Mouse (Mus musculus): ENCODE results near the gene Gm9844. TPM values are rescaled to one million over a fixed set of nuclear protein-coding genes. Genes with fewer than 3 reads are reported as not detected.
"Not testable (repeated sequence)": the region's sequence is repeated elsewhere in the genome, so short reads cannot be mapped to it uniquely, and the experiment has no call there.

The Gm9844 gene
- polyA plus RNA-seq, 1 experiment from 2014 or later: 15.1 TPM

DNA sequence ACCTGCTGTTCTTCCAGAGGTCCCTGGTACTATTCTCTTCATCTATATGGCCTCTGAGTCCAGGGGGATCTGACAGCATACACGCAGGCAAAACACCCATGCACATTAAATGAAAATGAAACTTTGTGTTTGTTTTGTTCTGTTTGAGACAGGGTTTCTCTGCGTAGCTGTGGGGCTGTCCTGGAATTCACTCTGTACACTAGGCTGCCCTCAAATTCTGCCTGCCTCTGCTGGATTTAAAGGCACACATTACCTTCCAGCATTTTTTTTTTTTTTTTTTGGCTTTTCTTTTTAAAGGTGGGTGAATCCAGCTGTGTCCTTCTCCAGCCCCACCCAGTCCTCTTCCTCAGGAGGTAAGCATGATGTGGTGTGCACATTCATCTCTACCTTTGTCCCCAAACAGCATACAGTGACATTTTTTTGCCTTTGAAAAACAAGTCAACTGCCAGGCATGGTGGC lies 30.1 kb downstream of the Gm9844 start:
- no peak overlapping the region for H3K4me3 ChIP-seq
- 74% methylated on average over 2 of the region's 2 CpGs for WGBS
- peaks cover 43% of the 10 kb centered on the region for H3K36me3 ChIP-seq
- no peak overlapping the region for H3K27ac ChIP-seq
- H3K9me3 ChIP-seq (replicated peaks): no peaks in the 10 kb centered on the region
- peaks cover 14% of the 10 kb centered on the region for H3K4me1 ChIP-seq
- no peaks in the 10 kb centered on the region for H3K27me3 ChIP-seq (ENCODE audit: low read depth, poor library complexity, severe bottlenecking)
- DNase-seq (ENCODE audit: low spot score): no peak

DNA sequence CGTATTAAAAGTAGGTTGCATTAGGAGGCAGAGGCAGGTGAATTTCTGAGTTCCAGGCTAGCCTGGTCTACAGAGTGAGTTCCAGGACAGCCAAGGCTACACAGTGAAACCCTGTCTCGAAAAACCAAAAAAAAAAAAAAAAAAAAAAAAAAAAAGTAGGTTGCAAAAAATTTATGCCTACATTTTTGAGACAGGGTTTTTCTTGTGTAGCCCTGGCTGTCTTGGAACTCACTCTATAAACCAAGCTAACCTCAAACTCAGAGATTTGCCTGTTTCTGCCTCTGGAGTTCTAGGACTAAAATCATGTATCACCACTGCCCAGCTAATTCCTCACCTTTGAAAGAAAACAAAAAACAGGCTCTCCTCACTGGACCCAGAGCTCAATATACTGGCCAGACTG lies 33.7 kb downstream of the Gm9844 start:
- H3K4me1 ChIP-seq; H3K27ac ChIP-seq; H3K36me3 ChIP-seq; H3K27me3 ChIP-seq (ENCODE audit: low read depth, poor library complexity, severe bottlenecking); H3K9me3 ChIP-seq (replicated peaks); DNase-seq (ENCODE audit: low spot score); H3K4me3 ChIP-seq: not testable (repeated sequence)
- 93% methylated on average over 2 of the region's 2 CpGs for WGBS

DNA sequence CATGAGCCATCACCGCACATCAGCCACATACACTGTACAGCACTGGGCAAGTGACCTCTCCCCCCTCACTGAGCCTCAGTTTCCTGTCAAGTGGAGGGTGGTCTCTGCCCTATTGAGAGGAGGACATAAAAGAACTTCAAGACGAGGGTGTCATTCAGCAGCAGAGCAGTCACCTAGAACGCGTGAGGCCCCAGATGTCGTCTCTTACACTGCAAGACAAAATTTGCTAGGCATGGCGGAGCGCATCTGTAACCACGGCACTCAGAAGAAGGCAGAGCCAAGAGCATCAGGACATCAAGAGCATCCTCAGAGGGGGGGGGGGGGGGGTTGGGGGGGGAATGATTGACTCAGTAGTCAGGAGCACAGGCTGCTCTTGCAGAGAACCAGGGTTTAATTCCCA lies 34.3 kb downstream of the Gm9844 start:
- no peaks in the 10 kb centered on the region for H3K27me3 ChIP-seq (ENCODE audit: low read depth, poor library complexity, severe bottlenecking)
- 84% methylated on average over 8 of the region's 8 CpGs for WGBS
- H3K27ac ChIP-seq: no peak overlapping the region
- DNase-seq (ENCODE audit: low spot score): no peak
- H3K4me1 ChIP-seq: peaks cover 7% of the 10 kb centered on the region; the same call in 1 of the 2 replicates
- H3K36me3 ChIP-seq: peaks cover 2% of the 10 kb centered on the region
- no peak overlapping the region for H3K4me3 ChIP-seq
- no peaks in the 10 kb centered on the region for H3K9me3 ChIP-seq (replicated peaks)

GRCm38 (mm10) chr7:24897224-24897623 lies 35.2 kb downstream of the Gm9844 start, which contains the start of gene Cd79a:
Gene Cd79a (plus strand): TSS chr7:24897381.
- Histone ChIP-seq H3K27ac (peak within 1 kb of the TSS; percentile 46), H3K4me1 (peaks cover 13% of the 10 kb centered on the region), H3K36me3 (no peaks in the 10 kb centered on the region), H3K4me3 (no peak within 1 kb of the TSS), H3K9me3 (replicated peaks) (no peaks in the 10 kb centered on the region), H3K27me3 (ENCODE audit: low read depth, poor library complexity, severe bottlenecking) (no peaks in the 10 kb centered on the region)
- WGBS: 67% methylated on average over 12 of the region's 12 CpGs
- no peak for DNase-seq (ENCODE audit: low spot score)

GRCm38 (mm10) chr7:24897959-24898358 lies 35.9 kb downstream of the Gm9844 start:
- Histone ChIP-seq H3K9me3 (replicated peaks) (no peaks in the 10 kb centered on the region), H3K27ac (no peak overlapping the region), H3K27me3 (ENCODE audit: low read depth, poor library complexity, severe bottlenecking) (no peaks in the 10 kb centered on the region), H3K4me1 (peaks cover 20% of the 10 kb centered on the region), H3K36me3 (no peaks in the 10 kb centered on the region), H3K4me3 (no peak overlapping the region)
- 91% methylated on average over 5 of the region's 5 CpGs for WGBS
- no peak for DNase-seq (ENCODE audit: low spot score)

GRCm38 (mm10) chr7:24901114-24901513 lies 39.1 kb downstream of the Gm9844 start:
- WGBS: 80% methylated on average over 6 of the region's 6 CpGs
- Histone ChIP-seq H3K4me3 (no peak overlapping the region), H3K27ac (no peak overlapping the region), H3K27me3 (ENCODE audit: low read depth, poor library complexity, severe bottlenecking) (no peaks in the 10 kb centered on the region), H3K9me3 (replicated peaks) (no peaks in the 10 kb centered on the region), H3K36me3 (no peaks in the 10 kb centered on the region), H3K4me1 (peaks cover 43% of the 10 kb centered on the region)
- no peak for DNase-seq (ENCODE audit: low spot score)

DNA sequence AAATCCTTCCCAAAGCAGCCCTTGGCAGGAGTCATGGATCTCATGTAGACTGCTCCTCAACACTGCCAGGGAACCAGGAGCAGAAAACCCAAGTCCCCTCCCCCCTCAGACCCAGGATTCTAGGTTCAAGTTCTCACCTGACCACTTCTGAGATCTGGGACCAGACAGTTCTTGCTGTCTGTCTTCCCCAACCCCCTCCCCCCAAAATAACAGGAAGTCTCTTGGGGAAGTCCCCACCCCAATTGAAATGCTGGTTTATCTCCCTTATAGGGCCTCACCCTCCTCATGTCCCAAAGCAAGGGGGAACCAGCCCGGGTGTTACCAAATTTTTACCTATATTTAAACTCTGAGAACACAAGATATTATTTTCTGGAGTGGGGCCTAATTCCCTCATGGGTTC lies 39.8 kb downstream of the Gm9844 start:
- H3K27ac ChIP-seq: peak overlapping the region; percentile 89

GRCm38 (mm10) chr7:24902264-24902629 lies 40.2 kb downstream of the Gm9844 start:
- Histone ChIP-seq H3K4me1 (peaks cover 52% of the 10 kb centered on the region), H3K4me3 (peak overlapping the region; percentile 80), H3K27ac (peak overlapping the region; percentile 89), H3K27me3 (ENCODE audit: low read depth, poor library complexity, severe bottlenecking) (no peaks in the 10 kb centered on the region), H3K9me3 (replicated peaks) (no peaks in the 10 kb centered on the region), H3K36me3 (no peaks in the 10 kb centered on the region)
- DNase-seq (ENCODE audit: low spot score): no peak
- 49% methylated on average over 2 of the region's 2 CpGs for WGBS

More for the DNA sequence above, 39.8 kb downstream of the Gm9844 start:
- H3K36me3 ChIP-seq: no peaks in the 10 kb centered on the region
- DNase-seq (ENCODE audit: low spot score): no peak
- peaks cover 51% of the 10 kb centered on the region for H3K4me1 ChIP-seq
- 71% methylated on average over 1 of the region's 1 CpGs for WGBS
- no peaks in the 10 kb centered on the region for H3K9me3 ChIP-seq (replicated peaks)
- peak overlapping the region; percentile 80 for H3K4me3 ChIP-seq
- no peaks in the 10 kb centered on the region for H3K27me3 ChIP-seq (ENCODE audit: low read depth, poor library complexity, severe bottlenecking)

GRCm38 (mm10) chr7:24902630-24903443 lies 40.8 kb downstream of the Gm9844 start, which contains the start of gene Arhgef1:
Gene Arhgef1 (plus strand): TSS chr7:24902912.
- WGBS: 7% methylated on average over 62 of the region's 68 CpGs
- no peaks in the 10 kb centered on the region for H3K9me3 ChIP-seq (replicated peaks)

DNA sequence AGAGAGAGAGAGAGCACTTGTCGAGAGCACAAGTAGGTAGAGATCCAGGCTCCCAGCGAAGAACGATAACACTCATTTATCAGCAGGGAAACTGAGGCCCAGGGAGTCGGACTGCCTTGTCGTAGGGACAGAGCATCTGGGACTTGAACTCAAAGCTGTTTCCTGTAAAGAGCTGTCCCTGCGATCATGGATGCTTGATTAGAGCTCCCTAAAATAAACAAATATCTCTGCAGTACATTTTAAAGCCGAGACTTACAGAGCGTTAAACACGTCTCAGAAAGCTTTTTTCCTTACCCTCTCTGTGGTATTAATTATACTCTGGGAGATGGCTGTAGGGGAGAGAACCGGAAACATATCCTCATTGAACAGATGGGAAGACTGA lies 41.4 kb downstream of the Gm9844 start:
- Histone ChIP-seq H3K27ac (0 out of 2 replicates have a peak overlapping the region, but pooled peaks have one; percentile 89), H3K9me3 (replicated peaks) (no peaks in the 10 kb centered on the region), H3K4me1 (peaks cover 56% of the 10 kb centered on the region), H3K36me3 (peaks cover 4% of the 10 kb centered on the region), H3K4me3 (peak overlapping the region; percentile 80), H3K27me3 (ENCODE audit: low read depth, poor library complexity, severe bottlenecking) (no peaks in the 10 kb centered on the region)
- WGBS: 48% methylated on average over 10 of the region's 10 CpGs
- no peak for DNase-seq (ENCODE audit: low spot score)

More at GRCm38 (mm10) chr7:24902630-24903443, 40.8 kb downstream of the Gm9844 start, which contains the start of gene Arhgef1:
- Histone ChIP-seq H3K27me3 (ENCODE audit: low read depth, poor library complexity, severe bottlenecking) (no peaks in the 10 kb centered on the region), H3K4me3 (peak within 1 kb of the TSS; percentile 80), H3K27ac (peak within 1 kb of the TSS; percentile 89), H3K36me3 (no peaks in the 10 kb centered on the region), H3K4me1 (peaks cover 54% of the 10 kb centered on the region)
- DNase-seq (ENCODE audit: low spot score): peak; percentile 67

- H3K4me1 ChIP-seq: peaks cover 56% of the 10 kb centered on the region
- under 1% methylated on average over 30 of the region's 30 CpGs for WGBS
- no peaks in the 10 kb centered on the region for H3K9me3 ChIP-seq (replicated peaks)
- peak overlapping the region; percentile 80 for H3K27ac ChIP-seq
- peak overlapping the region; percentile 80 for H3K4me3 ChIP-seq
- peak; percentile 95 for DNase-seq (ENCODE audit: low spot score)
- H3K27me3 ChIP-seq (ENCODE audit: low read depth, poor library complexity, severe bottlenecking): no peaks in the 10 kb centered on the region
- peaks cover 10% of the 10 kb centered on the region for H3K36me3 ChIP-seq
These were observed 42.1 kb downstream of the Gm9844 start for GRCm38 (mm10) chr7:24904070-24904483.

DNA sequence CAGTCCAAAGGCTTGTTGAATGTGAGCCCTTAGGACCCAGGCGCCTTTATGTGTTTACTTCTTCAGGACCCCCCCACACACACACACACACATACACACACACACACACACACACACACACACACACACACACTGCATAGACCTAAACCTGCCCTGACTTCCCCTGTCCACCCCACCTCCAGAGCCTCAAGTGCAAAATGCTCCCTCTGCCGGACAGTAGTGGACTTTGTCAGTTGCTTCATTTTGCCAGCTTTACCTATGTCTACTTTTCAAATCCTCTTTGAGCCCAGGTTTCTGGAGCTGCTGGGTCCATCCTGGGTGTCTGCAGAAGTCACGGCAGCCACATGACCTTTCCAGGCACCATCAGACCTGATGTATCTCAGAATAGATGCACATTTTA lies 42.9 kb downstream of the Gm9844 start:
- Histone ChIP-seq H3K27ac (peak overlapping the region; percentile 80; the same call in 1 of the 2 replicates), H3K27me3 (ENCODE audit: low read depth, poor library complexity, severe bottlenecking) (no peaks in the 10 kb centered on the region), H3K4me1 (peaks cover 56% of the 10 kb centered on the region), H3K36me3 (peaks cover 17% of the 10 kb centered on the region), H3K4me3 (peak overlapping the region; percentile 80), H3K9me3 (replicated peaks) (no peaks in the 10 kb centered on the region)
- WGBS: 18% methylated on average over 3 of the region's 3 CpGs
- DNase-seq (ENCODE audit: low spot score): peak; percentile 79

DNA sequence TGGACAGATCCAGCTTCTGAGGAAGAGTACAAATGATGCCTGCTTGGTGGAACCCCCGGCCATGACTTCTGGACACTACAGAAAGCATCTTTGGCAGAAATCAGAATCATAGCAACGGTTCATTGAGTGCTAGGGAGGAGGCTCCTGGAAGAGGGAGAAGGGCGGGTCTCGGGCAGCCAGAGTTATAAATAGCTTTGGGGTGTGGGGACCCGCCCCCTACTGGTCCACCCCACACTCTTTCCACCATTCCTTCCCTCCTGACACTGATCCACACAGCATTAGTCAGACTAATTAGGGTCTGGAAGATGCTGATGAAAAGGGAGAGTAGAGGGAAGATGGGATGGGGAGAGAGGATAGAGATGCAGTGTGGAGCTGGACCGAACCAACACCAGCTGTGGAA lies 44.5 kb downstream of the Gm9844 start:
- peaks cover 56% of the 10 kb centered on the region for H3K4me1 ChIP-seq
- 33% methylated on average over 6 of the region's 6 CpGs for WGBS
- peak overlapping the region; percentile 80 for H3K27ac ChIP-seq
- no peaks in the 10 kb centered on the region for H3K27me3 ChIP-seq (ENCODE audit: low read depth, poor library complexity, severe bottlenecking)
- peaks cover 26% of the 10 kb centered on the region for H3K36me3 ChIP-seq
- no peaks in the 10 kb centered on the region for H3K9me3 ChIP-seq (replicated peaks)
- DNase-seq (ENCODE audit: low spot score): no peak
- H3K4me3 ChIP-seq: peak overlapping the region; percentile 35

All from limb, embryonic 10.5 days (tissue).